Mouse (Mus musculus): ENCODE data around the gene Anpep.

DNA sequence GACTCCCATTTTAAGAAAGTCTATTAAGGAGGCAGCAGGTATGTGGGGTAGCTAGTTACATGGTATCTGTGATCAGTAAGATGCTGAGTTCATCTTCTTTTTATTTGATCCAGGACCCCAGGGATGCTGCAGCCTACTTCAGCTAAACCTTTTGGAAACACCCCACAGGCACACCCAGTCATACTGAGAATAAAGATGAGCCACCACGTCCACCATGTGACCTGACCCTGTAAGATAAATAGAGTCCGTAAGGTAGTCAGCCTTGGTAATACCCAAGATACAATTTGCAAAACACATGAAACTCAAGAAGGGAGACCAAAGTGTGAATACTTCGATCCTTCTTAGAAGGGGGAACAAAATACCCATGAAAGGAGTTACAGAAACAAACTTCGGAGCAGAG is 4.6 kb downstream of the Anpep start:
- no peak for TF ChIP-seq POLR2A (IDR thresholded peaks at IDR 0.05; ENCODE audit: borderline replicate concordance, low read depth, low read length)
- no peak for TF ChIP-seq CTCF (IDR thresholded peaks at IDR 0.05; ENCODE audit: low read depth, low read length)

All from bone marrow macrophage, adult 2 months (primary cell).